Mouse (Mus musculus): ENCODE measurements at regions not wholly inside any gene's neighbourhood (a gene's known extent, or its start where the extent isn't known, plus 50 kb on each side); places are given as distances from the start of the nearest gene placed in this dataset.
"Not testable (repeated sequence)": the region's sequence is repeated elsewhere in the genome, so short reads cannot be mapped to it uniquely, and the experiment has no call there.

DNA sequence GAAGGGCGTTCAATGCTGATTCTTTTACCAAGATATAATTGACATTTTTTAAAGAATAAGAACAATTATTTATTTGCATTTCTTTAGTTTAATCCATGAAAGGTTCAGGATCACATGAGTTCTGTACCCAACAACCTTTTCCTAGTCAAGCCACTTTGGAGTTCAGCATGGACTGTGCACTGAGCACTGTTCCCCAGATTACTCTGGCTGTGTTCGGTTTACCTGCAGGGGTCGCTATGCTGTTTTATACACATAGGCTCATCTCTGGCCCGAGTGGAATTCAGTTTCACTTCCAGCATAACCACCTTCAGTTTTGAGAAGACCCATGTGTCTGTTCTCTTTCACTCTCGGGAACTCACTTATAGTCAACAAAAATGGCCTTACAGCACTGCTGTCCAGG is 93.5 kb upstream of the Smarcad1 start:
- not testable (repeated sequence) for DNase-seq

DNA sequence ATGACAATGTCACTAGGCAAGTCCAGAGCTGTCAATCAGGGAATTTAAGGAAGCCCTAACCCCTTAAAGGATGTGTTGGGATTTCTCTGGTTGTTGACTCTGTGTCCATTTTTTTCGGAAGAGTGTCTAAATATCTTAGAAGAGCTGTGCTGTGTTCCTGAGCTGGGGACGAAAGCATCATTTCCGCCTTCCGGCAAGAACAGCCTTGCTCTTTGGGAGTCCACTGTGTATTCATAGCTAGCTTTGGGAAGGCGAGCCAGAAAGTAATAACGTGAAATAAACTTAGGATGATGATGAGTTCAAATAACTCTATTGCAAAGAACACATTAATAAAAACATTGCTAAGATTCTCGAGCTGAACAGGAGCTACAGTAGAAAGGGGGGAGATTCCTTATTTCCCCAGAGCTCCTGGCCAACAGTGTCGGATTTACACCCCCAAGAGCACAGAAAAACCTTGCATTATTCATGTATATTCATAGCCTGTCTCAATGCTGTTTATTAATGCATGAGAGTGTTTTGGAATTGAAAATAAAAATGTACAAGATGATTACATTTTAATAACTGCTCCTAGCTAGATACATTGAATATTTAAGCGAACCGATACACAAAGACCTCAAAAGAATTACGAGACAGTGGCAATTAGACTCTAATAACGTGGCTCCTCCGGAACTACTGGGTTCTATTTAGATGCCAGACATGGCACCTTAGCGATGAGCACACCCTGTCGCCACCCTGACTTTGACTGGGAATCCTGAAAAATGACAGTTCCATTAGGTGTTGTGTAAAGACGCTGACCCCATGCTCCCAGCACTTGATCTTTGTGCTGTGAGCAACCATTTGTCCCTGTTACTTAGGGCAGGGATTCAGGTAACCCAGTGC is 80.5 kb upstream of the Smarcad1 start:
- no peak for DNase-seq

DNA sequence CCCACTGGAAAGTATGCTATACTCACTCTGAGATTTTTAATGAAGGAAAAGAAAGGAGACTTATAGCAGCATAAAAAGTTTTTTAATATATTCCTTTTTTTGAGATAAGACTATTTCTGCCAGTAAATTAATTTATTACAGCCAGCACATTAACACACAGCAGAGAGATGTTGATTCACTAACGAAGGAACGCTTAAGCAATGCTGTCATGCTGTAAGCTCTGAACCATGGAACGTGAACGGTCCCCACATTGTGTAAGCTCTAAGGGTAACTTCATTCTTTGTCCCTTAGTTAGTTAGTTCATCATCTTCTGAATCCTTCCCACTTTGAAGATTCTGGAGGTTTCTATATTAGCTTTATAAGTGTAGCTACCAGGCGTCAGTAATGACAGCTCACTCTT is 79.8 kb upstream of the Smarcad1 start:
- no peak for DNase-seq

DNA sequence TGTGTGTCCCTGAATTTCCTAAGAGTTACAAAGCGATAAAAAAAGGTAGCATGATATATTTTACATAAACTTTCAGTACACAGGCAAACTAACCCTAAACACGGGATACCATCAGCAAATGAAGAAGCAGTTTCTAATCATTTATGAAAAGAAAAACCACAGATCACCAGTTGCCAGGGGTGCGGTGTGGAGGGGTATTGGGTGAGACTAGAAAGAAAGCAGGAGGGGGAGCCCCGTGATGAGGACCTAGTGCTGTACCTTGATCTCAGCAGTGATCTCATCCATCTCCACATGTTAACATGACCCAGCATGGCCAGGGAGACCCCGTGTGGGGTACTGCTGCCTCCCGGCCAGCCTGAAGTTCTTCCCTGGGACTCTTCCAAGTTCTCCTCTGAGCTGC is 77.7 kb upstream of the Smarcad1 start:
- DNase-seq: no peak

DNA sequence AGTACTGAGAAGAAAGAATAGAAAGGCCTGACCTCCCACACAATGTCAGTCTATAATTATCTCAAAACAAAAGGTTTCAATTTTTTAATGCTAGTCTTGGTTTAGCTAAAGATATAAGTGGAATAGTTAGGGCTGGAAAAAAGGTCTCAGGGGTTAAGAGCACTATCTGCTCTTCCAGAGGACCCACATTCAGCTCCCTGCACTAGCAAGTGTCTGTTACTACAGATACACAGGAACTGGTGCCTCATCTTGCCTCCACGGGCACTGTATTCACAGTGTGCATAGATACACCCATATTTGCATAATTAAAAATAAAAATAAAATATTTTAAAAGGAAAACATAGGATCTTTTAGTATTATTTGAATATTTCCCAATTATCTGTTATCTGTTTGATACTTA is 77.2 kb upstream of the Smarcad1 start:
- no peak for DNase-seq

DNA sequence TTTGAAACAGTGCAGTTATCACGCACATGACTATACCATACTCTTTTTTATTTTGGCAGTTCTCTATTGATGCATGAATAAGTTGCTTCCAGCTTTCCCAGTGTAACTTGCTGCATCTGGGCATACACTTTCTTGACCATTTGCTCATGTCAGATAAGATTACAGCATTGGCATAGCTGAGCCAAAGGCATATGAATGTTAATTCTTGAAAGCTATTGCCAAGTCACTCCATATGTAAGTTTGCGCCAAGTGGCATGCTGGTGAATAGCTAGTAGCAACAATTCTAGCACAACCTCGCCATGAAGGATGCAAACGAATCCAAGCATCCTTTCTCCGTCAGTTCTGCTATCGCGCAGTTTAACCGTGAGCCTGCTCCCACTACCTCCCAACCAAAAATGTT is 72.2 kb upstream of the Smarcad1 start:
- no peak for DNase-seq

DNA sequence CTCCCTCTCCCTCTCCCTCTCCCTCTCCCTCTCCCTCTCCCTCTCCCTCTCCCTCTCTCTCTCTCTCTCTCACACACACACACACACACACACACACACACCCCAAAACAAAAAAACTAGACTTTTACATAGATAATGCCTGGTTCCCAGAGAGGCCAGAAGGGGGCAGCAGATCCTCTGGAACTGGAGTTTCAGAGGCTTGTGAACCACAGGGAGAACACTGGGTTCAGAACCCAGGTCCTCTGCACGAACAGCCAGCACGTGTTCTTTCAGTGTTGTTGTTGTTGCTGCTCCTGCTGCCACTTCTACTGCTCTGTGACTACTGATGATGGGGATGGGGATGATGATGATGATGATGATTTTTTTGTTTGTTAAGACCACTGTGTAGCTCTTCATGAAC is 68.4 kb upstream of the Smarcad1 start:
- peak; percentile 27 for DNase-seq

DNA sequence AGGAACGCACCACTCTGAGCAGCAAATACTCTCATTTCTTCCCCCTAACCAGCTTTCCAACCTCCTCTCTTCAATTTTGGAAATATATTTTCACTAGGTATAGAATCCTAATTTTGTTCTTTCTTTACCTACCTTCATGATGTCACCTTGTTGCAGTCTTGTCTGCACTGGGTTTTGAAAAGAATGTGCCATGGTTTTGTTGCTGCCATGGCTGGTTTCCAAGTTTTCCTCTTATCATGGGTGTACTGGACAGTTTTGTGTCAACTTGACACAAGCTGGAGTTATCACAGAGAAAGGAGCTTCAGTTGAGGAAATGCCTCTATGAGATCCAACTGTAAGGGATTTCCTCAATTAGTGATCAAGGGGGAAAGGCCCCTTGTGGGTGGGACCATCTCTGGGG is 67.9 kb upstream of the Smarcad1 start:
- DNase-seq: not testable (repeated sequence)

DNA sequence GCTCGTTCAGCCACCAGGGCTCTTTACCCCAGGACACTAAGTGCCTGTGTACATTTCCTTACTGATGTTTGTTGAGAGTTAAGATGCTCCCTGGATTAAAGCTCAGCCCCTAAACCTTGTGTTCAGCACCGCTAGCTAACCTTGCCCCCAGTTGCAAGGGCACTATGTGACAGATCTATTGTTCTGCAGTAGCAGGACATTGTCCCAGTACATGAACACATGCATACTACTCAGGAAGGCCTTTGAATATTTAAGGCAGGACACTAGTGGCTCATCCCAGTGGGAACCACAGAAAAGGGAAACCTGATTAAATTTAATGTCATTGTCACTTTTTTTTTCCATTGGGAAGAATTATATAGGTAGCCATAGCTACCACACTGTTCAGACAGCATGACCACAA is 60.3 kb upstream of the Smarcad1 start:
- DNase-seq: no peak

All from adrenal gland, postnatal 25 days (tissue).